8 mouse cellular contexts compared by ENCODE assay signal in the genomic region with DNA sequence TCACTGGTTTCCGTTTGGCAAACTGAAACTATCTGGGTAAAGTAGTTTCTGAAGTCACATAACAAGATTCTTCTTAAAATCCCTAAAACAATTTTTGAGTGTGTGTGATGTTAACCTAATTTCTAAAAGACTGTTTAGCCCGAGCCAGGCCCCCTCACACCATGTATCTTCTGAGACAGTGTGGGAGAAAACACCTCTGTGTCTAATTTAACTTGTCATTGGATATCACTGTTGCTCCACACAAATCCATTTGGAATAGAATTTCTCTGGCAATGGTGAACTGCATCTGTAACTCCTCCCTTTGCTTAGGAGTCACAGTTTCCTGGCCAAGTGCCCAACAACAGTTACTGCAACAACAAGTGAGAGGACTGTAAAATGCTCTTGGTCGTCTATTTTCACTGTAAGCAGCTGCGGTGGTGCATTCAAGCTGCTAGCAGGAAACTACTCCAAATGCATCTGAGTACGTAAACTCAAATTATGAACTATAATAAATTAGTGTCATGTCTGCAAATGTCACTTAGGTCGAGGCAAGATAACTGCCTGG.
A peak's percentile ranks its signal among the peaks of the same experiment; 100 is the strongest.
DNase-seq lines count a peak whose midpoint lies in the region.

No protein-coding gene starts in this region.

- intact Hi-C loops in gastrocnemius, postnatal 14 days (cut with DNase I; ENCODE audit: low total_unique reads): no loop called here

- peak; percentile 60 for DNase-seq in layer of hippocampus, adult 11-12 months (ENCODE audit: low spot score)
- no peak for DNase-seq in layer of hippocampus, adult 9-10 months (ENCODE audit: low spot score)
- peak; percentile 40 for DNase-seq in T-cell, adult 2 months (ENCODE audit: low spot score)
- peak; percentile 84 for DNase-seq in gastrocnemius, postnatal 14 days
- DNase-seq in kidney, adult 8-10 months: peak; percentile 75 to 76
- DNase-seq in lung, postnatal 14 days: peak; percentile 83
- DNase-seq in thymus, postnatal 25 days: peak; percentile 33
- no peak for DNase-seq in yolk sac, embryonic 10.5 days (ENCODE audit: low spot score)

Comparison
In these comparisons a context has a peak if more than half of its experiments do, and no peak if none do; other contexts are left out.
1. DNase-seq: peak in layer of hippocampus, adult 11-12 months (single experiment), T-cell, adult 2 months (single experiment), gastrocnemius, postnatal 14 days (single experiment), kidney, adult 8-10 months (2 of 2), lung, postnatal 14 days (single experiment) and thymus, postnatal 25 days (single experiment); none in layer of hippocampus, adult 9-10 months (single experiment) and yolk sac, embryonic 10.5 days (single experiment).